Mouse (Mus musculus): ENCODE data around the gene Rprd1b.

The Rprd1b gene

GRCm38 (mm10) chr2:158170394-158170793 lies 142.1 kb downstream of the Rprd1b start:
- DNase-seq (ENCODE audit: low spot score in 2 of 2) = no peak

GRCm38 (mm10) chr2:158174438-158174837 lies 146.1 kb downstream of the Rprd1b start:
- DNase-seq (ENCODE audit: low spot score in 2 of 2) = no peak

- DNase-seq (ENCODE audit: low spot score in 2 of 2) = no peak
Observed at GRCm38 (mm10) chr2:158174958-158175357, 146.7 kb downstream of the Rprd1b start.

- DNase-seq (ENCODE audit: low spot score in 2 of 2) = no peak
Observed at GRCm38 (mm10) chr2:158175433-158175832, 147.1 kb downstream of the Rprd1b start.

GRCm38 (mm10) chr2:158176763-158177162 lies 148.5 kb downstream of the Rprd1b start:
- DNase-seq (ENCODE audit: low spot score in 2 of 2) = no peak

GRCm38 (mm10) chr2:158177574-158177973 lies 149.3 kb downstream of the Rprd1b start:
- no peak for DNase-seq (ENCODE audit: low spot score in 2 of 2)

- DNase-seq (ENCODE audit: low spot score in 2 of 2) = no peak
Observed at GRCm38 (mm10) chr2:158178139-158178538, 149.8 kb downstream of the Rprd1b start.

GRCm38 (mm10) chr2:158178696-158179369 lies 150.5 kb downstream of the Rprd1b start:
- peak; percentile 68 to 84 for DNase-seq (ENCODE audit: low spot score in 2 of 2)

- peak in 1 of 2 experiments; percentile 47 for DNase-seq (ENCODE audit: low spot score in 2 of 2)
Observed at GRCm38 (mm10) chr2:158179370-158180111, 151.2 kb downstream of the Rprd1b start.

GRCm38 (mm10) chr2:158180797-158181196 lies 152.5 kb downstream of the Rprd1b start:
- no peak for DNase-seq (ENCODE audit: low spot score in 2 of 2)

Measured in urinary bladder, postnatal 36 days (tissue).